Mouse (Mus musculus): Measurements from ENCODE around the gene Map3k14.
"Not testable (repeated sequence)": the region's sequence is repeated elsewhere in the genome, so short reads cannot be mapped to it uniquely, and the experiment has no call there.

Gene Map3k14

GRCm38 (mm10) chr11:103246731-103247290, 20.5 kb downstream of the Map3k14 start:
- in situ Hi-C loops (cut with MseI, MboI), result no loop called here

GRCm38 (mm10) chr11:103246081-103246730, 21.1 kb downstream of the Map3k14 start:
- in situ Hi-C loops (cut with MseI, MboI), result no loop called here

DNA sequence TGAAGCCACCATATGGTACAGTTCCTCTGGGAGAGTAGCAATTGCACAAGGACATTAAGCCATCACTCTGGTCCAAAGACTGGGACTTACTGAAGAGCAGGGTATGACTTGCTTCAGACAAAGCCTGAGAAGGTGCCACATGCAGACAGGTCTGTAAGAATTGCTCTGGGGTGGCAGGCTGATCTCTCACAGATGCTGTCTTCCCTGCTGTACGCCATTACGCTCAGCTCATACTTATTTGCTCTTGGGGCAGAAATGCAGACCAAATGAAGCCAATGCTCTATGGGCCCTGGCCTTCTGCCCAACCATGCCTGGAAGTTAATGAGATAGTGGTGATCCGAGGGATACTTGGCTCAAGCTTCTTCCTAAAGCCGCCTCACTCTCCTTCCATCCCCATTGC, 22.4 kb downstream of the Map3k14 start:
- in situ Hi-C loops (cut with MseI, MboI), result no loop called here

DNA sequence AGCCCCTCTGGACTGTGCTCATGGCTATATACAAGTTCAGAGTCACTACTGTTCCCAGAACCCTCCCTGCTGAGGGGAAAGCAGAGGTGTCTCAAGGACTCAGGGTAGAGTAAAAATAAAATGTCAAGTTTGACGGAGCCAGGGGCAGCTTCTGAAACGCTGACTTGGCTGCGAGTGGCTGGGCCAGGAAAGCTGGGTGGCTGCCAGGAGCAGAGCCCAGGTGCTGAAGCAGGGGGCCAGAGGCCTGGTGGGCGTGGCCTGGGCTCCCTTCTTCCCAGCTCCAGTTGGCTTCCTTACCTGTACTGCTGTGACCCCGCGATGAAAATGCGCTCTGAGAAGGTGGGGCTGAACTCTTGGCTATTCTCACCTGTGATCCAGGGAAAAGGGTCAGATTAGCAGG, 26.5 kb downstream of the Map3k14 start:
- in situ Hi-C loops (cut with MseI, MboI), result no loop called here

- in situ Hi-C loops (cut with MseI, MboI), result no loop called here
Observed at GRCm38 (mm10) chr11:103237757-103238156, 29.5 kb downstream of the Map3k14 start.

GRCm38 (mm10) chr11:103236903-103237302, 30.4 kb downstream of the Map3k14 start:
- in situ Hi-C loops (cut with MseI, MboI), result no loop called here

- in situ Hi-C loops (cut with MseI, MboI), result no loop called here
Observed at GRCm38 (mm10) chr11:103236431-103236830, 30.8 kb downstream of the Map3k14 start.

- in situ Hi-C loops (cut with MseI, MboI), result no loop called here
Observed at GRCm38 (mm10) chr11:103235702-103236101, 31.6 kb downstream of the Map3k14 start.

DNA sequence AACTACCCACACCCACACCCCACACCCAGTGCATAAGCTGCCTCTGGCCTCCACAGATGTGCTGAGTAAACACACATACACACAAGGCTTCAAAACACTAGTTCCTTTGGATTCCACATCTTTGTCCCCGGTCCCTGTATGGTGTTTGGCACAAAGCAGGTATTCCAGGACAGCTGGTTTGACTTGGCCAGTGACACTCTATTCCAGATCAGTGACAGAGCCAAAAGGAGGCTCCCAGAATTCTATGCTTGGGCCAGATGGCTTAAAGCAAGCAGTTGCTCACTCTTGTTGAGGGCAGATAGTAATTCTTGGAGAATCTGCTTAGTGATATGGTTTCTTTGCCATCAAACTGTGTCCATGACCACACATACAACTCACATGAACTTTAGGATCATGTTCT, 32.8 kb downstream of the Map3k14 start:
- in situ Hi-C loops (cut with MseI, MboI), result loop anchor here in 1 of 2 experiments (5.0 kb wide), 1 partner anchor 93 kb away; no protein-coding TSS in a partner anchor

GRCm38 (mm10) chr11:103232966-103233365, 34.3 kb downstream of the Map3k14 start:
- in situ Hi-C loops (cut with MseI, MboI), result loop anchor here in 1 of 2 experiments (5.0 kb wide), 1 partner anchor 94 kb away; no protein-coding TSS in a partner anchor

- in situ Hi-C loops (cut with MseI, MboI), result loop anchor here in 1 of 2 experiments (5.0 kb wide), 1 partner anchor 96 kb away; no protein-coding TSS in a partner anchor
Observed at GRCm38 (mm10) chr11:103231367-103231766, 35.9 kb downstream of the Map3k14 start.

GRCm38 (mm10) chr11:103230626-103231025, 36.6 kb downstream of the Map3k14 start:
- in situ Hi-C loops (cut with MseI, MboI), result loop anchor here in 1 of 2 experiments (5.0 kb wide), 1 partner anchor 97 kb away; no protein-coding TSS in a partner anchor

- in situ Hi-C loops (cut with MseI, MboI), result loop anchor here in 1 of 2 experiments (5.0 kb wide), 1 partner anchor 98 kb away; no protein-coding TSS in a partner anchor
Observed at GRCm38 (mm10) chr11:103229608-103230007, 37.7 kb downstream of the Map3k14 start.

DNA sequence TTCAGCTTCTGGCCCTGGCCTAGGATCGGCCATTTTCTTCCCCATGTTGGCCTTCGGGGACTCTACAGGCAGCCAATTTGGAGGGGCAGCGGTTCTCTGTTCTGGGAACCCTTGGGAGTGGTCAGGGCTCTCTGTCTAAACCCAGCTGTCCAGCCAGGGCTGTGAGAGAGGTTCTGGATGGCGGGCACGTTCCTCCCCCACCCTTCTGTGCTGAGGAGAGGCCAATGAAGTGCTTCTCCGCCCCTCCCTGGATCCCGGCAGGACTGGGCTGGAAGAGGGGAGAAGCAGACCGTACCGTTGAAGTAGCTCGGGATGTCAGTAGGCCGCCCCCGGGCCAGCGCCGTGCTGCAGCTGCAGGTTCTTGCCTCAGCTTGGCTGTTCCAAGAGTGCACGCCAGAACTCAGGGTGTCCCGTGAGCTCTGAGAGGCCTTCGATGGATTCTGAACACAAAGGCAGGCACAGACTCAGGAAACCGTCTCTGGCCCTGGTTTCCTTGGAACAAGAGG, 43.3 kb downstream of the Map3k14 start:
- in situ Hi-C loops (cut with MseI, MboI), result no loop called here

GRCm38 (mm10) chr11:103223444-103223843, 43.8 kb downstream of the Map3k14 start:
- in situ Hi-C loops (cut with MseI, MboI), result no loop called here

DNA sequence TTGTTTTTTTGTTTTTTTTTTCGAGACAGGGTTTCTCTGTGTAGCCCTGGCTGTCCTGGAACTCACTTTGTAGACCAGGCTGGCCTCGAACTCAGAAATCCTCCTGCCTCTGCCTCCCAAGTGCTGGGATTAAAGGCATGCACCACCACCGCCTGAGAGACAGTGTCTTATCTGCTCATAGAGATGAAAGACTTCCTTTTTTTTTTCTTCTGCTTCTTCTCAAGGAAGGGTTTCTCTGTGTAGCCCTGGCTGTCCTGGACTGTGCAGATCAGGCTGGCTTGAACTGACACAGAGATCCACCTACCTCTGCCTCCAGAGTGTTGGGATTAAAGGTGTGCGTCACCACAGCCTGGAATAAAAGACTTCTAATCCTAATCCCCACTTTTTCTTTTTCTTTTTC, 44.6 kb downstream of the Map3k14 start:
- in situ Hi-C loops (cut with MseI, MboI), result not testable (repeated sequence)

DNA sequence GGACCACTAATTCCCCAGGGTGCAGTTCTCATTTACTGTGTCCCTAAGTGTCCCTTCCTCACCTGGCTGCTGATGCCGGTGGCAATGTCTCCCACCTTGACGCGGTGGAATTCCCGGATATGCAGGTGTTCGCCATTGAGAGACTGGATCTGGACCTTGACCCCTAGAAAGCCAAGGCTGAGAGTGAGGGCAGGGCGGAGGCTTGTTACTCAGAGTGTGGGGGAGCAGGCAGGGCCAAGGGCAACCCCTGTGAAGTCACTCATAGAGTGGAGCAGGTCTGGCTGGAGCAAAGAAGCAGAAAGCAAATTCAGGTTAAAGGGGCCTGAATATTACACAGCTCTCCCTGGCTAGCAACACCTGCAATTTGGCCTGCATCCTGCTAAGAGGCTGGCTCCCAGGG, 45.8 kb downstream of the Map3k14 start:
- in situ Hi-C loops (cut with MseI, MboI), result no loop called here

GRCm38 (mm10) chr11:103219995-103220394, 47.3 kb downstream of the Map3k14 start:
- in situ Hi-C loops (cut with MseI, MboI), result no loop called here

DNA sequence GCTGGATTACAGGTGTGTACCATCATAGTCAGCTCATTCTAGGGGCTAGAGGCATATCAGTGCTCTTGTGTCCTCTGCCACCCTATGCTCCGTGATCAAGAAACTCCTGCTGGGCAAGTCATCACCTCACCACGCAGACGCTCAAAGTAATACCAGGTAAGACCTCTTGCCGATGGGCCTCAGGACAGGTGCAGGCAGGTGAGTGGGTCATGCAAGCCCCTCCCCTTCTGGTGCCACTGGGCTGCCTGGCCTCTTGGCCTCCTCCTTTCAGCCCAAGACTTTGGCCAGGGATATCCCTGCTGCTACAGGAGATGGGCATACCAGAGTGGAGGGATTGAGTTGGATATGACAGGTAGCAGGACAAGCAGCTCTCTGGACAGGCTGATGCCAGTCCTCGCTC, 48.0 kb downstream of the Map3k14 start:
- in situ Hi-C loops (cut with MseI, MboI), result no loop called here

GRCm38 (mm10) chr11:103218517-103218901, 48.8 kb downstream of the Map3k14 start:
- in situ Hi-C loops (cut with MseI, MboI), result no loop called here

DNA sequence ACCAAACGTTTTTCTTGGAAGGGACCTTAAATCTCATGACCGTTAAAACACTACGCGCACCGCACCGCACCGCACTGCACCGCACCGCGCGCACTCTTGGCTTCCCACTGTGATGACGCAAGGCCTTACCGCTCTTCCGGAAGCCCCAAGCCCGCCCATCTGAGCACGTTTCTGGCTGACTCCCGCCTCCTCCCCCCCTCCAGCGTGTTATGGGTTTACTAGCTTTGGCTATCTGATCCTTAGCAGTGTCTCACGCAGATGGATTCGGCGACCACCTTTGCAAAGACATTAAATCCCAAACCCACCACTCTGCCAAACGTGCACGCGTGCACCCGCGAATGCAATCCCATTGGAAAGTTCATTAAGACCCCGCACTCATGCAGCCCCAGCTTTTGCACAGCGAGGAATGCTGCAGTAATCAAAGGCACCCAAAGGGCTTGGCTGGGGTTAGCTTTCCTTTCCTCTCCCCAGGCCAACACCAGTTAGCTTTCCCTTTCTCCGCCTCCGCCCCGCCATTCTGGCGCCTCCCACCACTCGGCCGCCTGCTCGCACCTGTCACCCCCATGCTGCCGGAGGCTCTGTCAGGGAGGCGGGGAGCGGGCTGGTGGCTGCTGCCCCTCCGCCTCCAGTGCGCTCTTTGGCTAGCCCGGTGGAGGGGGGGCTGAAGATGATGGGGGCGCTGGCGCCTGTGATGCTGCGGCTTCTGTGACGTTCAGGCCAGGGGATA, 49.3 kb downstream of the Map3k14 start, which contains the start of gene Spata32:
Spata32 (minus strand) TSS at position 643 of the 727 bp plus-strand sequence.
- in situ Hi-C loops (cut with MseI, MboI), result no loop called here

DNA sequence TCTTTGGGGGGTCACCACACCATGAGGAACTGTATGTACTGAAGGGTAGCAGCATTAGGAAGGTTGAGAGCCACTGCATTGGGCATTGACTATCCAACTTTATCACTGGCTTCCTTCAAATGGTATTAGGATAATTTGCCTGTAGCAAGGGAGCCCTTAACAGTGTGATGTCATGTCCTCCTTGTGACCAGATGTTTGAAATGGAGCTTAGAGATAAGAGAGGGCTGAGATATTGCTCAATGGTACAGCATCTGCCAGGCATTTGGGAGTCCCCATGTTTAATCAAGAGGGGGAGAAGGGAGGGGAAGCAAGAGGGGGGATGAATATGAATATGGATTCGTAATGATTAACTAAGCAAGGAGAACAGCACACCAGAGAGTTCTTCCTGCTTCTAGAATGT, 51.9 kb downstream of the Map3k14 start:
- in situ Hi-C loops (cut with MseI, MboI), result no loop called here

Data from mouse trophoblast stem cell (cell line).